Mouse (Mus musculus) regulatory T cell (primary cell): ENCODE measurements at regions not wholly inside any gene's neighbourhood (a gene's known extent, or its start where the extent isn't known, plus 50 kb on each side); places are given as distances from the start of the nearest gene placed in this dataset.
"Not testable (repeated sequence)": the region's sequence is repeated elsewhere in the genome, so short reads cannot be mapped to it uniquely, and the experiment has no call there.

Experiments
- in situ Hi-C: fragments of 300-600 bp; cut with MboI, MseI; formaldehyde crosslinking; loops from one replicate; pipeline ENCODE4 v1.15.1; 2025; ENCODE audit warnings: high pct_unique_total_duplicates

GRCm38 (mm10) chr12:51294971-51295477, 52.8 kb upstream of the G2e3 start:
- in situ Hi-C loops, result no loop called here

GRCm38 (mm10) chr12:51278358-51278757, 69.5 kb upstream of the G2e3 start:
- in situ Hi-C loops, result no loop called here

DNA sequence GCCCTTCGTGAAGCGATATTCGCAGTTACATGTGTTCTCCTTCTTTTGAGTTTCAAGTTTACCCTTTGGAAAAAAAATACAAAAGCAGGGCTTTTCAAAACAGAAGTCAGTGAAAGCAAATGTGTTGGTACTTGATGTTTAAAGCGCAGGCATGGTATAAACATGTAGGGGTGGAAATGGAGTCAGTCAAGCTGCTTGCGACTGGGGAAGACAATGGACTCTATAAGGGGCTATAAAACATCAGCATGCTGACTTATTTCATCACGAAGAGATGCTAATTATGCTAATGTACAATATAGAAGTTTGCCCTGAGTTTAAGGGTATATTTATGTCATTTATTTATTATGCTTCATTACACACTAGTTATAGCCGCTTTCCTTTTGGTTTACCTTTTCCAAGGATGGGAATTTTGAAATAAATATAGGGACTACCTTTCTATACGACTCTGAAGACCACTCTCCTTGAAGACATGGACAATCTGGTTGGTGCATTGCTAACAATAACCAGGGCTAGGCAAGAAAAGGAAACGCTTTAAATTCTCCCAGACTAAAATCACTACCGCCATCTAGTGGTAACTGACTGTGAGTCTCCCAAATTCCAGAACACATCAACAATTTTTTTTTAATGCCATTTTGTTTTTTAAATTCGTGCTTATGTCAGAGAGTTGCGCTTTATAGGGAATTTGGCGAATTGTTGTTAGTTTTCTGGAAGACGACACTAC, 71.9 kb upstream of the G2e3 start:
- in situ Hi-C loops, result no loop called here

DNA sequence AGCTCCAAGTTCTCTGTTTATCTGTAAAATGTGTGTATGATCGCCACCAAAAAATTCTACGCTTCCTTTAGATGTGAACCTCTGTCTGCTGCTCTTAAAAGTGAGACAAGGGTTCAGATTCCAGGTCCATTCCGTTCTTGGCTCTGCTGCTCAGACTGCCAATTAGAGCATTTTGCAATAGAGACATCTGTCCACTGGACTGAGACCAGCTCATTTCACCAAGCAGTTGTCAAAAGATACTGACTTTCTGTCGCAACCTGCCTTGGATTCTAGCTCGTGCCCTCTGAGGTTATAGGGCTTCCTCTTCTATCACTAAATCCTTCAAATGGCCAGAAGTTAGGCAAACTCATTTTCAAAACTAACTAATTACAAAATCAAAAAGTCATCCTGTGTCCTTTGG, 74.4 kb upstream of the G2e3 start:
- in situ Hi-C loops, result no loop called here

DNA sequence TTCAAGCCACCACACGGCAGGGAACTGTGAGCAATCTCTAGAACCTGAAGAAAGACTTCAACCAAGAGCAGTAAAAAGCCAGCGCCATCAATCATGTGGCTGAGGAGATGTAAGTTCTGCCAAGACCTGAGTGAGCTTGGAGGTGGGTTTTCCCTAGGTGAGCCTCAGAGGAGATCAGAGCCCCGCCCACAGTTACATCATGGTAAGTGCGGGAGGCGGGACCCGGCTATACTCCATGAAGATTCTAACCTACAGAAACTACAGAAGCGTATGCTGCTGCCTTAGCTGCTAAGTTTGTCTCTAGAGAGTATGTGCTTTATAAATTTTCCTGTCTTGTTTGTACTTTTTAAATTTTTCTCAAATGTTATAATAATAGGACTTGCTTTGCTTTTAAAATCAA, 105.0 kb upstream of the G2e3 start:
- in situ Hi-C loops, result no loop called here

DNA sequence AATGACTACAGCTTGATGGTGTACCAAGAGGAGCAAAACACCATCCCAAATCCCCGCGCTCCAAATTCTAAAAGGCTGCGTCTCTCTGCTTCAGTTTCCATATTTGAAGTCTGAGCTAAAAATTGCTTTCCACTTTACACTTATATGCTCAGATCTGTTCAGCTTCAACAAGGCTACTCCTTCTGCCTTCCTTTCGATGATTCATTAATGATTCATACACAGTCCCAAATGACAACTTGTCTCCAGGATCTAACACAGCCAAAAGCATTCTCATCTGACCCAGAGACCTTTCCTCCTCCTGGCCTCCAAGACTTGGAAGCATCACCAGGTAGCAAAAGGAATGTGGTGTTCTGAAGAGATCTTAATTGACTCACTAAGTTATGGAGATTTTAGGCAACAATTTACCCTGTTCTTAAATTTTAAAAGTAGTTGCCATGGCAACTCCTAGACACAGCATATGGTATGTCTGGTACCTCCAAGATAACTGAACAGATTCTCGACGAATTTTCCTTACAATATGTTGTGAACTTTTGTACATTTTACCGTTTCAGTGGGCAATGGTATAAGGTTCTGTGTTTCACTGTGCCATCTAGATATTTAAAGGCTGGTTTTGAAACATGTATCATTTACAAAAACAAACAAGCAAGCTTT, 106.6 kb upstream of the G2e3 start:
- in situ Hi-C loops, result no loop called here

GRCm38 (mm10) chr12:51211691-51212090, 136.2 kb upstream of the G2e3 start:
- in situ Hi-C loops, result no loop called here

- in situ Hi-C loops, result no loop called here
These were observed 151.6 kb upstream of the G2e3 start for GRCm38 (mm10) chr12:51196289-51196688.

DNA sequence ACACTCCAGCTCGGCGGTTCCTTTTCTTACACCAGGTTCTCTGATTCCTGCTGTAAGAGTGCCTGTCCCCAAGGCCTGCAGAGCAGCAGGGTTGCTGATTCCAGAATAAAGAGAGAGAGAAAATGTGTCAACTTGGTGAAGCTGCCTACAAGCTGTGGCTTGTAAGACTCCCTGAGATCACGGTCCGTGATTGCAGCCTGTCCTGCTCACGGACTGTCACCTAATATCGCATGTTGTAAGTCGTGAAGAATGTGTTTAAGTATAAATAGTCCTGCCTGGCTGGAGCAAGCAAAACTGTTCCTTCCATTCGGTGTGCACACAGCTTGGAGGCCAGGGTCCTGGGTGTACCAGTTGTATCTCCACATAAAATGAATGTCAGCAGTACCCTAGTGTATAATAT, 152.7 kb upstream of the G2e3 start:
- in situ Hi-C loops, result no loop called here

GRCm38 (mm10) chr12:51190754-51191153, 157.1 kb upstream of the G2e3 start:
- in situ Hi-C loops, result loop anchor here (5.0 kb wide), 1 partner anchor 1828 kb away; no protein-coding TSS in a partner anchor

DNA sequence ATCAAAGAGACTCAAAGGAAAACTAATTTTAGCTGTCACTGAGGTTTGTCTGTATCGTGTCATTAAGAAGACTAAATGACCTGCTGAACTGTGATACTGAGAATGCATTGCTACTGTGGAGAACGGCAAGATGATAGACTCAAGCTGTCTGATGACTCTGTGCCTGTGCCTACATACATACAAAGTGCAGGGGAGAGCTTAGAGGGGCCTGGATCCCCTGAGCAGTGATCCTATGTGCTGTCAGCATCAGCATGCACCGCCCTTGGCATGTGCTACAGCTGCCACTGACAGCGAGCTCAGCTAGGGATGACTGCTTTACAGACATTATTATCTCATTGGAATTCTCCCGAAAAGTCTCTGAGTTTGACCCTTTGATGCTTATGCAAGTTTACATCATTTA, 157.7 kb upstream of the G2e3 start:
- in situ Hi-C loops, result loop anchor here (5.0 kb wide), 1 partner anchor 1828 kb away; no protein-coding TSS in a partner anchor

DNA sequence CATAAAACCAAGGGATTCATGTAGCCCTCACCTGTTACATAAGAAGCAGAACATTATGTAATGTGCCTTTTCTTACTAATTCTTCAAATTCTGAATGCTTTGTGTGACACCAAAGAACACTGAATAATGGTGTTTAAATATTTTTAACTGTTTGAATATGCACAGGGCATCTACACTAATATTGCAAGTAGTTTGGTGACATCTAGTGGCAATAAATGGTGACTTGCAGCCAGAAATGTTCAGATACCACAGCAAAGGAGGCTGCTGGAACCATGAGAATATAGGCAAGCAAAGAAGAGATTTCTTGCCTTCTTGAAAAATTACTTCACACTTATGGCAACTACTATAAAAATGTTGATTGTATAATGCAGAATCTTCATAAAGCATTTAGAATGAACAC, 159.6 kb upstream of the G2e3 start:
- in situ Hi-C loops, result no loop called here

DNA sequence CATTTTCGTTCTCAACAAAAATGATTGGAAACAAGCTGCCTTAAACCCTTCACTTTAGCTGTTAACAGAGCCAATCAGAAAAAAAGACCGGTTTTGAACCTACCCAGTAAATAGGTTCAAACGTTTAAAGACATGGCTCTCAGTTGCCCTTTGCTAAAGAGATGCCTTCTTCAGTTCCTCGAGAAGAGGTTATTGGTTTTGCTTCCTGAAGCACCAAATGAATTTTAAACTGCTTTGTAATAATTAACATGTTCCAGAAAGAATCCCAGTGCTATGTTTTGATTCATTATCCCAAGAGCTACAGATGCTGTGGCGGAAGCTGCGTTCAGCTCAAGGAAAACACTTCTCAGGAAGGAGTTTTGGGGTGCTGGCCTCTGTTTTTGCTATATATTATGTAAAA, 160.1 kb upstream of the G2e3 start:
- in situ Hi-C loops, result no loop called here

- in situ Hi-C loops, result no loop called here
These were observed 162.1 kb upstream of the G2e3 start for GRCm38 (mm10) chr12:51185751-51186150.

DNA sequence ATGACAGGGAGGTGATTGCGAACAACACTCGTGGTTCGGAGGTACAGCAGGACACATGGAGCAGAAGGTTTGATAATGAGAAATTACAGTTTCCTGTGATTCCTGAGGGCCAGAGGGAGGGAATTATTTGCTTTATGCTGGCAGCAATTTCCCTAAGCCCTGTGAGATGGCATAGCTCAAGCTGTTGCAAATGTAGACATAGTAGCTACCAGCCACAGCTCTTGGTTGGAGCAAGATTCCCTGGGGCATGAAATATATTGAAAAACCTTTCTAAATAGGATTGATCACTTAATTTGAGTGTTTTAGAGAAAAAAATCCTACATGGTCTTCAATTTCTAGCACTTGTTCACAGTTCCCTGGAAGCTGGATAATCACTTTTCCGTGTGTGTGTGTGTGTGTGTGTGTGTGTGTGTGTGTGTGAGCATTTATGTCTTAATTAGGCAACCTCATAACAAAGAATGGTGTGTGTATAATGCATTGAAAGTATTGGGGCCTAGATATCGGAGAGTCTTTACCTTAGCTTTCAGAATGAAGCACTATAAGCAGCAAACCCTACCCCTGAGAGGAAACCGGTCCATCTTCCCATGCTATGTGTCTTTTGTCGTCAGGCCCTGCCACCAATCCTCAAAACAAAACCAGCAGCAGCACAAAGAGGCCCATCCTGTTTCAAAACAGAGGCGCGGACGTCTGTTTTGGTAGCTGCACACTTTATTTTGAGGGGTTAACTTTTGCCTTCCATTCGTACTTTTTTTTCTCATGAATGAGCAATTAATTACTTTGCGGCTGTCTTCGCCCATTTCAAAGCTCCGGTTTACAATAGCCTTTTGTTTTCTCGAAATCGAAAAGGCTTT, 172.7 kb upstream of the G2e3 start:
- in situ Hi-C loops, result no loop called here

DNA sequence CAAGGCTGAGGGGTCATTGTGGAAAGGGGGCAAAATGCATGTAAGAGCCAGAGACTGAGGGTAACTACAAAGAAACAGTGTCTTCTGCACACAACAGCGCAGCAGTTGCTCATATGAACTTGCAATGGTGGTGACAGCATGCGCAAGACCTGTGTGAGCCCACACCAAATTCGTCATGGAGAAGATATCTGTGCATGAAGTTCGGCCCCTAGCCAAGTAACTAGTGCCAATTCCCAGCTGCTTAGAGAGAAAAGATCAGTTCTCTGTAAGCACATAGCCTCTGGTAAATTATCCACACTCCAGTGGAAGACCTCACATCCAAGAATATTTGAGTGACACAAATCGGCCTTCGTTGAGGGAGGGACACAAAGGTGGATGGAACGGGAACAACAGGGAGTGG, 182.7 kb upstream of the G2e3 start:
- in situ Hi-C loops, result no loop called here

GRCm38 (mm10) chr12:51160995-51161394, 186.9 kb upstream of the G2e3 start:
- in situ Hi-C loops, result no loop called here

DNA sequence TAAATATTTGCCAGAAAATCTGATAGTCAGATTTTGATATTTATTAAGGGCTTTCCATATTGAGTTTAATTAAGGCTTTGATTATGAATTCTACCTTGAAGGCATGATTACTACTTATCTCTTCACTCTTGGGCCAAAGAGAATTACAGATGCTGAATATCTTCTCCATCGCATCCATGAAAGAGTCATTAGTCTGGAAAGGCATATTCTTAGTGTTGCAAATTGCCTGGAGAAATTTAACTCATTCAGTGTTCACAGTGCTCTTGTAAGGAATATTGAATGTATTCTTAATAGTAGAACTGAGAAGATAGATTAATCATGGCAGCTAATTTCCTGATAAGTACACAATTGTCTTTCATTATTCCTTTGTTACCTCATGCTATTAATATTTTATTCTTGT, 187.7 kb upstream of the G2e3 start:
- in situ Hi-C loops, result no loop called here

- in situ Hi-C loops, result no loop called here
These were observed 199.9 kb upstream of the G2e3 start for GRCm38 (mm10) chr12:51147963-51148362.

DNA sequence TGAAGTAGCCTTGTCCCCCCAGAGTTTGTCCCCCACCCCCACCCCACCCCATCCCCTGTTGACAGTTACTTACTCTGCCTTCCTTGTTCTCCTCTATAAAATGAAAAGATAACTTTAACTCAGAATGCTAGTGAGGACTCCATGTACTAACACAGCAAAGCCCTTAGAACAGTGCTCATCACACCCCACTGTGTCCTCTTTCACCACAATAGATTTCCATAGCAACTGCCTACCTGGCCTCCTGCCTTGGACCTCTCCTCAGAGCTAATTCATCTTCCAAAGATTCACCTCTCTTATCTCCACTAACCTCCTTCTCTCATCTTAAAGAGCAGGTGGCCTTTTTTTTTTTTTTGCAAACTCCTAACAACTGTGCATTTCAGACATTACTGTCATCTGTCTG, 204.0 kb upstream of the G2e3 start:
- in situ Hi-C loops, result no loop called here

- in situ Hi-C loops, result no loop called here
These were observed 204.7 kb upstream of the G2e3 start for GRCm38 (mm10) chr12:51143196-51143595.

GRCm38 (mm10) chr12:51133676-51134075, 214.2 kb upstream of the G2e3 start:
- in situ Hi-C loops, result not testable (repeated sequence)
